Mouse (Mus musculus) MEL (cell line): ENCODE measurements around the gene Lrrc29.

Source experiments
- CHD2 ChIP-seq: IDR thresholded peaks from 2 replicates; pipeline ENCODE4 v1.6.1; 2011; ENCODE audit warnings: low read length, improper control_type of control experiment
- CTCF ChIP-seq, 3 experiments: IDR thresholded peaks in 2 of 3; conservative IDR thresholded peaks in 1 of 3; 2 replicates each; pipeline ENCODE4 v1.5.1; 2011 to 2012; ENCODE audit warnings: low read length in 3 of 3, low read depth in 2 of 3, mild to moderate bottlenecking in 2 of 3, improper control_type of control experiment in 1 of 3, inconsistent platforms in 1 of 3, mixed read lengths in 1 of 3, moderate library complexity in 1 of 3; ENCODE audit not compliant: control insufficient read depth in 1 of 3, insufficient read depth in 1 of 3, poor library complexity in 1 of 3, severe bottlenecking in 1 of 3
- E2F4 ChIP-seq: IDR thresholded peaks from 2 replicates; pipeline ENCODE4 v1.6.1; 2011; ENCODE audit warnings: low read depth, low read length, improper control_type of control experiment, borderline replicate concordance
- EP300 ChIP-seq, 2 experiments: IDR thresholded peaks; 2 replicates each; pipeline ENCODE4 v1.6.1; 2011; ENCODE audit warnings: improper control_type of control experiment in 2 of 2, low read length in 2 of 2, low read depth in 1 of 2, mild to moderate bottlenecking in 1 of 2
- POLR2A ChIP-seq, 2 experiments: IDR thresholded peaks; 2 replicates each; pipeline ENCODE4 v1.6.1; 2011 to 2012; ENCODE audit warnings: low read length in 2 of 2, mild to moderate bottlenecking in 2 of 2, control low read depth in 1 of 2, improper control_type of control experiment in 1 of 2, low read depth in 1 of 2, moderate library complexity in 1 of 2; ENCODE audit not compliant: control insufficient read depth in 1 of 2, insufficient read depth in 1 of 2, poor library complexity in 1 of 2
- RAD21 ChIP-seq: IDR thresholded peaks from 2 replicates; pipeline ENCODE4 v1.6.1; 2011; ENCODE audit warnings: mild to moderate bottlenecking, low read depth, low read length, improper control_type of control experiment
- SIN3A ChIP-seq: IDR thresholded peaks from 2 replicates; pipeline ENCODE4 v1.6.1; 2012; ENCODE audit warnings: low read length, improper control_type of control experiment, inconsistent platforms
- TAL1 ChIP-seq: IDR thresholded peaks from 2 replicates; pipeline ENCODE4 v1.6.1; 2012; ENCODE audit warnings: mild to moderate bottlenecking, inconsistent platforms, low read length, moderate library complexity, mixed read lengths
- ZC3H11A ChIP-seq: IDR thresholded peaks from 2 replicates; pipeline ENCODE4 v1.6.1; 2012; ENCODE audit warnings: low read depth, mild to moderate bottlenecking, inconsistent platforms, low read length, improper control_type of control experiment
- ZKSCAN1 ChIP-seq: IDR thresholded peaks from 2 replicates; pipeline ENCODE4 v1.6.1; 2012; ENCODE audit warnings: low read depth, mild to moderate bottlenecking, inconsistent platforms, low read length, improper control_type of control experiment, moderate library complexity

DNA sequence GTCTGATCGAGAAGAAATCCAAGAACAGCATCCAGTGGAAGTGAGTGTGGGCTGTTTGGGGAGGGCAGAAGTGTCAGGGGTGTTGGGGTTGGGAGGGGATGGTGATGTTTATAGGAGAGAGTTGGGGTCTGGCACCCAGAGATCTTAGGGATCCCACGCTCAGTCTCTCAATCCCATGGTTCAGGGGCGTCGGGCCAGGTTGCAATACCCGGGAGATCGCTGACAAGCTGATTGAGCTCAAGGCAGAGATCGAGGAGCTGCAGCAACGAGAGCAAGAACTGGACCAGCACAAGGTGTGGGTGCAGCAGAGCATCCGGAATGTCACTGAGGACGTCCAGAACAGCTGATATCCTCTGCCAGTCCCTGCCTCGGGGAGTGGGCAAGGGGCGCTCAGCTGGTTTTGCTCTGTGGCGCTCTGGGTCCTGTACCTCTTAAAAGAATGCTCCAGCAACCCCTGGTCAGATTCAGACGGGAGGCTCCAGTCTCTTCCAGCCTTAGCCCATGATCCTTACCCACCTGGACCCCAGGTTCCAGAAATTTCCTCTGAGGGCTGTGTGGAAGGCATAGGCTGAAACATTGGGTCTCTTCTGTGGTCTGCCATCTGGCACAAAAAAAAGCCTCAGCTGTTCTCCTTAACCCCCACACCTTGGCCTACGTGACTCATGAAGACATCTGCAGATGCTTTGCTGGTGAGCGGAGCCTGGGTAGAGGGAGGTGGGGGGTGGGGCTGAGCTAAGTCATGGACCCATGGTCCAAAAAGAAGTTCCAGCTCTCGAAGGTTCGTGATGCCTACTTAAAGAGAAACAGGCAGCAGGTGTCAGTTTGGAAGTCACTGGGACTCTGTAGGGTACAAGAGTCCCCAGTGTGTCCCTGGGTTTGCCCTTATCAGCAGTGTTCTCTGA is 27.5 kb downstream of the Lrrc29 start:
- no peak for TF ChIP-seq POLR2A (IDR thresholded peaks at IDR 0.05; ENCODE audit: control insufficient read depth in 1 of 2, insufficient read depth in 1 of 2, low read depth in 1 of 2, low read length in 2 of 2, poor library complexity in 1 of 2)
- no peak for TF ChIP-seq CTCF (IDR thresholded peaks at IDR 0.05 in 2 of 3, conservative IDR thresholded peaks at IDR 0.05 in 1 of 3; ENCODE audit: control insufficient read depth in 1 of 3, insufficient read depth in 1 of 3, low read depth in 2 of 3, low read length in 3 of 3, poor library complexity in 1 of 3, severe bottlenecking in 1 of 3)
- TF ChIP-seq ZKSCAN1: no peak
- TF ChIP-seq CHD2: no peak
- TF ChIP-seq E2F4: no peak
- TF ChIP-seq SIN3A: no peak
- TF ChIP-seq TAL1: no peak
- no peak for TF ChIP-seq RAD21
- no peak for TF ChIP-seq ZC3H11A
- TF ChIP-seq EP300 (IDR thresholded peaks at IDR 0.05; ENCODE audit: low read depth in 1 of 2, low read length in 2 of 2): no peak
